Mouse (Mus musculus) bone marrow, adult 2 months (tissue): Measurements from ENCODE around the gene Trim71.

Experiments used
- CTCF ChIP-seq: fragments of 200-500 bp; IDR thresholded peaks from 2 replicates; pipeline ENCODE4 v1.5.1; 2011; ENCODE audit warnings: low read length, control low read depth; ENCODE audit not compliant: control insufficient read depth, insufficient read depth
- POLR2A ChIP-seq: fragments of 200-500 bp; IDR thresholded peaks from 2 replicates; pipeline ENCODE4 v1.6.1; 2011; ENCODE audit warnings: low read depth, mild to moderate bottlenecking, control low read depth, low read length, borderline replicate concordance; ENCODE audit not compliant: control insufficient read depth

- TF ChIP-seq POLR2A, result no peak
- no peak for TF ChIP-seq CTCF
Observed at GRCm38 (mm10) chr9:114556276-114556855, 7.8 kb downstream of the Trim71 start.
